Mouse (Mus musculus): ENCODE results near the gene Efnb3.

- TF ChIP-seq POLR2A (IDR thresholded peaks at IDR 0.05; ENCODE audit: borderline replicate concordance, low read depth, low read length) (no peak), CTCF (IDR thresholded peaks at IDR 0.05; ENCODE audit: low read depth, low read length) (no peak)
These were observed 8.7 kb downstream of the Efnb3 start for GRCm38 (mm10) chr11:69551310-69551709.

Measured in bone marrow macrophage, adult 2 months (primary cell).